Mouse (Mus musculus) layer of hippocampus, adult 2 months (tissue): ENCODE measurements around the gene Ctdsp1. TPM values are rescaled to one million over a fixed set of nuclear protein-coding genes. Genes with fewer than 3 reads are reported as not detected.

Source experiments
- DNase-seq, 2 experiments: peaks; one replicate each; pipeline ENCODE4 v3.0.0; 2022; ENCODE audit warnings: low spot score in 2 of 2
- H3K27ac ChIP-seq: fragments of 200-600 bp; 2 replicates; pipeline ENCODE4 v1.8.1; 2022
- H3K4me3 ChIP-seq: fragments of 200-600 bp; 2 replicates; pipeline ENCODE4 v1.8.1; 2022; ENCODE audit warnings: mild to moderate bottlenecking
- CTCF ChIP-seq: fragments of 200-600 bp; conservative IDR thresholded peaks from 2 replicates; pipeline ENCODE4 v1.8.1; 2022; ENCODE audit warnings: antibody characterized with exemption, mild to moderate bottlenecking, moderate library complexity
- total RNA-seq, 2 experiments: library from RNA; stranded (reverse); gene quantifications; 2 replicates each; pipeline ENCODE4 v1.2.3; 2021

Ctdsp1 gene
- total RNA-seq, 2 experiments from 2014 or later: 26.4 to 28.8 TPM

DNA sequence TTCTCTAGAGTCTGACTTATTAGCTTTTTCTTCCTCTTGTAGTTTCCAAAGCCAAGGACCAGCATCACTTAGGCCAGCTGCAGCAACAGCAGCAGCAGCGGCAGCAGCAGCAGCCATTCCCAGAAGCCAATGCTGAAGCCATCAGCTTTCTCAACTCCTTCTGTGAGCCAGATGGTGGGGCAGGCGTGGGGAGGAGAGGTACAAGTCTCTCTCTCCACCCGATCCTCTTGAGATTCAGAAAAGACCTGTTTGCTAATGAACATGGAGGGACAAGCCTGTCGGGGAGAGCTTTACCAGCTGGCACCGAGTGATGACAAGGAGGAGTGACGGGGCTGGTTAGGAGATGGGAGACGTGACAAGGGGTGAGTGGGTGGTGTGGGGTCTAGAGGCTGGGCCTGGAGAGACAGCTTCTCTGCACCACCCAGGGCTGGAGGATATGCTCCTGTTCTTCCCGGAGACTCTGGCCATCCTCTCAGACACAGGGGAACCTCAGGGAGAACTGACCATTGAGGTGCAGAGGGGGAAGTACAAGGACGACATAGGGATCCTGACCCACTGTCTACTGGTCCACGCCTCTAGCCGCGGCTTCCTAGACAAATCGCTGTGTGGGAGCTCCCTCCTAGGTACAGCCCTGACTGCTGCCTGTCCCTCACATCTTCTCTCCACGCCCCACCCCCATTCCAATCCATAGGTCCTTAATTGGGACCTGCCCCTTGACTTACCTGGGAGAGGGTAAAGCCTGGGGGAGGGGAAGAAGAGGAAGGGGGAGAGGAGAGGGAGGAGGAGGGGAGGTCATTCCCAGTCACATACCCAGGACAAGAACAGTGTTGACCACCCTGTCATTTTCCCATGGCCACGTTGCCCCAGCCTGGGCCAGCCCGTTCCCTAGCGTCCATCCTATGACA lies 28.7 kb upstream of the Ctdsp1 start:
- H3K27ac ChIP-seq: peak overlapping the region; percentile 67
- no peak for DNase-seq
- TF ChIP-seq CTCF: no peak
- no peak overlapping the region; the same call in 1 of the 2 replicates for H3K4me3 ChIP-seq

DNA sequence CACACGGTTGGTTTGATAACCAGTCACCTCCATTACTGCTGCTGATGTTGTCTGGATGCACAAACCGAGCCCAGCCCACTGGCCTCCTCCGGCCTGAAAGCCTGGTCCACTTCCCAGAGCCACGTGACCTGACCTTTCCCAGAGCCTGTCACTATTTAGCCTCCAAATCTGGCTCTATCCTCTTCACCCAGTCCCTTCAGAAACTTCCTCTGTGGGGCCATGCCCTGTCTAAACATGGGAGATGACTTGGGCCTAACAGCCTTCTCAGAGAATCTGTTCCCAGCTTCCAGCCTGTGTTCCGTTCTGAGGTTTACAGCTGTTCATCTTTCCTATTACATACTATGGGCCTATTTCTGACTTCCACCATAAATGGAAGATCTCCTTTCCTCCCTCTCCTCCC lies 27.9 kb upstream of the Ctdsp1 start:
- no peak for DNase-seq
- Histone ChIP-seq H3K4me3 (no peak overlapping the region), H3K27ac (0 out of 2 replicates have a peak overlapping the region, but pooled peaks have one; percentile 18)
- TF ChIP-seq CTCF: no peak

DNA sequence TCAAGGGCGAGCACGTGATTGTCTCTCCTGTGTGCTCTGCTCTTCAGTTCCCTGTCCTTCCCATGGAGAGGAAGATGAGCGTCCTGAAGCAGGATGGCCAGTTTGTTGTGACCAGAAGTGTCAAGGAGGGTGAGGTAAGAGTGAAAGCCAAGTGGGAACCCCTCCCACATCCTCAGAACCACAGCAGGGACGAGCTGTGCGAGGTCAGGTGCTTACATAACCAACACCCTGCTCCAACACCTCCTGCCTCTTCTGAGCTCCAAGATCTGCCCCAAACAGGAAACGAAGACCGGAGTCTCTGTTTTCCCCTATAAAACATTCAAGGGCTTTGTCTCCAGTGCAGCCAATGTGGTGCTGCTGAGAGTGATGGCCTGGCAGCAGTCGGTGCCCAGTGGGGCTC lies 27.0 kb upstream of the Ctdsp1 start:
- DNase-seq: no peak
- Histone ChIP-seq H3K27ac (no peak overlapping the region), H3K4me3 (no peak overlapping the region)
- no peak for TF ChIP-seq CTCF

DNA sequence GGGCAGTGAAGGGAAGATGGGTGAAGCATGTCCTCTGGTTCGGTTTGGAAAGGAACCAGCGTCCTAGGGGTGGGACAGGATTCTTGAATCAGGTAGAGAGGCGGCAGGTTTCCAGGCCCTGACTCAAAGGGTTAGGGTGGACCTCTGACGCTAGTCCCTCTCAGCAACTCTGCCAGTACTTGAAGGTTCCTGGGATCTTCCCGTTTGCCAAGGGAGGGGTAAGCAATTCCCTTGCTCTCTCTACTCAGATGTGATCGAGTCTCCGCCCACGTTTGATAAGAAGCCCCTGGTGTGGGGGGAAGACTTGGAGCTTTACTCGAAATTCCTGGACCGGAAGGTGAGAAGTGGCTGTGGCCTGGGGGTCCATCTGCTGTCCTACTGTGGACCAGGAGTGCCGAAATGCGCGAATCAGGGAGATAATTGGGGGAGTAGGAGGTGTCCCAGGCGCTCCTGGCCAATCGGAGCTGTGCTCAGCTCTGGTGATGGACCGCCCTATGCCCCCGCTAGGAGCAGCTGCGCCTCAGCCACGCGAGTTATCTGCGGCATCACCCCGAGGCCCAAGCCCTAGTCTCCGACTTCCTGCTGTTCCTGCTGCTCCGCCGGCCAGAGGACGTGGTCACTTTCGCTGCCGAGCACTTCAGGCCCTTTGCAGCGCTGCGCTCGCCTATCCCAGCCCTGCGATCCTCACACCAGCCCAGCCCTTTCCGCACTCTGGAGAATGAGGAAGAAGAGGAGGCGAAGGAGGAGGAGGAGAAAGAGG lies 23.2 kb upstream of the Ctdsp1 start:
- peak; percentile 41 for TF ChIP-seq CTCF
- no peak overlapping the region for H3K27ac ChIP-seq
- H3K4me3 ChIP-seq: peak overlapping the region; percentile 41
- DNase-seq: peak in 1 of 2 experiments; percentile 31

DNA sequence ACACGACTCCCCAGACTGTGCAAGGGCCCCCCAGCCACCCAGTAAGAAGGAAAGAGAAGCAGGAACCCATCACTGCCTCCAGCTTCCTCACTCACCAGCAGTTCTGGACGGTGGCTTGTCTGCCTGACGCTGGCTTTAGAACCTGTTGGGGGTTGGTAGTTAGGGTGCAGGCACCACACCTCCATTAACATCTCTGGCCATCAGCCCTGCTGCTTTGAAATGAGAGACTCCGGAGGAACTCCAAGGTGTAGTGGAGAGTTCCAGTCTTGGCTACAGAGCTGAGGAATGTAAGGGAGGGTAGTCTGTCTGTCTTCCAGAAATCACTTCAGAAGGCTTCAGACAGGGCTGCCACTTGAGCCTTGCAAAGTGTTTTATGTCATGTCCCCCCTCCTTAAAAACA lies 21.3 kb upstream of the Ctdsp1 start:
- H3K27ac ChIP-seq: no peak overlapping the region
- no peak for DNase-seq
- TF ChIP-seq CTCF: no peak
- no peak overlapping the region for H3K4me3 ChIP-seq

DNA sequence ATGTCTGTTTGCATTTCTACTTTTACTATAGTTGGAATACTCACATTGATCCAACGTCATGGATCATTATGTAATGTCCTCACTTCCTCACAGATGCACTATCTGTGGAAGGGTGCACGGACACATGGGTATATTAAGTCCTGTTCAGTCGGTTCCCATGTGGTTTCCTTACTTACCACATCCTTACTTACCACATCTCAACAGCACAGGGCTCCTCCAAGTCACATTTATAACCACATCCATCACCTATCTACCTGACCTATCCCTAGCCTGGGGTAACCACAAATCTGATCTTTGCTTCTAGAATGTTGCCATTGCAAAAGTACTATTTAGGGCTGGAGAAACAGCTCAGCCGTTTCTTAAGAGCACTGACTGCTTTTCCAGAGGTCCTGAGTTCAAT lies 17.9 kb upstream of the Ctdsp1 start:
- no peak for TF ChIP-seq CTCF
- no peak overlapping the region for H3K27ac ChIP-seq
- H3K4me3 ChIP-seq: no peak overlapping the region
- no peak for DNase-seq

DNA sequence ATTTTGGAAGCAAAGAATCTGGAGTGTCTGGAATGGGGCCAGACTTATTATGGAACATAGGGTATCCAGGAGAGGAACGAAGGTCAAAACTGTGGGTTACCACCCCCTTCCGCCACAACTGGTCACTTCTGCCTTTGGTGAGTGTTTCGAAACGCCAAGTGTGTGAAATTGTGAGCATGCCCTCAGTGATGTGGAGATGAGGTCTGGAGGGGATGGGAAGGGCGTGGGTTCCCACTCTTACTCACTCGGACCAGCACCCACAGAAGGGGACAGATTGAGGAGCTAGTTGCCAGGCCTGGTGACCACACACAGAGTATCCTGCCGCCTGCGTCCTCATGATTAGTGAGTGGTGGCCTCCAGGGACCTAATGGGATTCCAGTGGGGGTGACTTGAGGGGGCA lies 16.3 kb upstream of the Ctdsp1 start, which contains the start of gene Slc11a1:
Slc11a1 (plus strand) TSS at position 216 of the 400 bp plus-strand sequence.
- DNase-seq: no peak
- no peak within 1 kb of the TSS for H3K4me3 ChIP-seq
- peak within 1 kb of the TSS; percentile 46; the same call in 1 of the 2 replicates for H3K27ac ChIP-seq
- TF ChIP-seq CTCF: no peak

DNA sequence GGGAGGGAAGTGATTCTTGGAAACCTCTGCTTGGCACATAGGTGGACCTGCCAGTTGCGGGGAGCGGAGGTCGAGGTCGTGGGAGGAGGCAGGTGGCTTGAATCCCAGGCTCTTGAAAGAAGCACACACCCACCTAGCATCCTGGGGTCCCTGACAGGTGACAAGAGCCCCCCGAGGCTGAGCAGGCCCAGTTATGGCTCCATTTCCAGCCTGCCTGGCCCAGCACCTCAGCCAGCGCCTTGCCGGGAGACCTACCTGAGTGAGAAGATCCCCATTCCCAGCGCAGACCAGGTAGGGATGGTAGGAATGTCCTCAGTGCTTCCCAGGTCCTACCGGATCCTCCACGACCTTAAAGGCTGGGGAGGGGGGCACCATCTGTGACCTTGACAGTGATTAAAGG lies 15.7 kb upstream of the Ctdsp1 start:
- H3K27ac ChIP-seq: peak overlapping the region; percentile 46; the same call in 1 of the 2 replicates
- DNase-seq: no peak
- no peak overlapping the region for H3K4me3 ChIP-seq
- TF ChIP-seq CTCF: no peak

DNA sequence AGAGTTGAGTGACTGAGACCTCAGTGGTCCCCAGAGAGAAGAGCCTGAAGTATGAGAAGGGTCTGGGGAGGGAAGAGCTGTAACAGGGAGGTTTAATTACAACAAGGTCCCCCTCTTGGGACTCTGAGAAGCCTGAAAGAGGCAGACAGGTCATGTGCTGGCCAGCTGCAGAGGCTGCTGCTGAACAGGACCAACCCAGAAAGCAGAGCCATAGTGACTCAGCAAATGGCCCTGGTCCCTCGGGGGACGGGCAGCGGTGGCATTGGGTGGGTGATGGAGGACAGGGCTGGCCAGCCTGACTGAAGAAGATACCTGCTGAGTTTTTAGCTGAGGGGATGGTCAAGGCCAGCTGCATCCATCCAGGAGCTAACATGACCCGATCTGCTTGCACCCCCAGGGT lies 14.9 kb upstream of the Ctdsp1 start:
- Histone ChIP-seq H3K27ac (peak overlapping the region; percentile 46; the same call in 1 of the 2 replicates), H3K4me3 (no peak overlapping the region)
- DNase-seq: no peak
- no peak for TF ChIP-seq CTCF

DNA sequence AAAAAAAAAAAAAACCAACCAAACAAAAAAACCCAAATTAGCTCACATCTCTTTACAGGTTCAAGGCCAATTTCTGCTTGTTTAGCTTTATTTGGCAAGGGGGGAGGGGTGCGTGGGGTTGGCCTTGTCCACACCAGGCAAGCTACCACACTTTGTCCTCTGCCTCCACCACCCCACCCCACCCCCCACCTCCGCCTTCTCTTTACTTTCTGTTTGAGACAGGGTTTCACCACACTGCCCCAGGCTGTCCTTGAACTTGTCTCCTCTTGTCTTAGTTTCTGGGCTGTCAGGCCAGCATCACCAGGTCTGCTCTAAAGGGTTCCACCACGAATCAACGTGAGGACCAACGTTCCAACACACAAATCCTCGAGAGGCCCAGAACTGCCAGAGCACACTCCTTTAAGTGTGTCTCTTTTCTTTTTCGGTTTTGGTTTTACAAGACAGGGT lies 12.2 kb upstream of the Ctdsp1 start:
- Histone ChIP-seq H3K4me3 (no peak overlapping the region), H3K27ac (no peak overlapping the region)
- DNase-seq: no peak
- TF ChIP-seq CTCF: no peak

DNA sequence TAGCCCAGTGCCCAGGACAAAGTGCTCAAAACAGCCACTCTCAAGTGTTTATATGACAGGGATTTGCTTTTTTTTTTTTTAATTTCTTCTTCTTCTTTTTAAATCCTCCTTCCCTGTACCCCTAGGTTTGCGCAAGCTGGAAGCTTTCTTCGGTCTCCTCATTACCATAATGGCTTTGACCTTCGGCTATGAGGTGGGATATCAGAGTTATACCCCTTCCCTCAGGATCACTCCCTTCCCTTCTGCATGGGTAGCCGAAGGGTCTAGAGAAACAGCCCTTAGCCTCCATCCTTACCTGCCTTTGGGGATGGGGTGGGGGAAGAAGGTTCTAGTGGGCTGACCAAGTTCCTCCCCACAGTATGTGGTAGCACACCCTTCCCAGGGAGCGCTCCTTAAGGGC lies 10.8 kb upstream of the Ctdsp1 start:
- no peak overlapping the region for H3K27ac ChIP-seq
- DNase-seq: no peak
- TF ChIP-seq CTCF: no peak
- no peak overlapping the region for H3K4me3 ChIP-seq

DNA sequence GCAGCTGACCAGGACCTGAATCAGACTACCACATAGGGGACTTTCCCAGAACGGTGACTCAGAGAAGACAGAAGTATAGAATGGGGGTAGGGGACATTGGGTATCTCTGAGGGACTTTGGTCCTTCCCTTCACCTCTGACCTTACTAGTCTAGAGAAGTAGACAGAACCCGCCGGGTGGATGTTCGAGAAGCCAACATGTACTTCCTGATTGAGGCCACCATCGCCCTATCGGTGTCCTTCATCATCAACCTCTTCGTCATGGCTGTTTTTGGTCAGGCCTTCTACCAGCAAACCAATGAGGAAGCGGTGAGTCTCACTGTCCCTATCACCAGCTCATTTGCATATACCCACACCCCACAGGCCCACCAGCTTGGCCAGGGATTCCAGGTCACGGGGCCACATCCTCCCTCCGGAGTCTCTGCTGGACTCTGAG lies 9.7 kb upstream of the Ctdsp1 start:
- no peak for TF ChIP-seq CTCF
- Histone ChIP-seq H3K4me3 (no peak overlapping the region), H3K27ac (no peak overlapping the region)
- DNase-seq: no peak

DNA sequence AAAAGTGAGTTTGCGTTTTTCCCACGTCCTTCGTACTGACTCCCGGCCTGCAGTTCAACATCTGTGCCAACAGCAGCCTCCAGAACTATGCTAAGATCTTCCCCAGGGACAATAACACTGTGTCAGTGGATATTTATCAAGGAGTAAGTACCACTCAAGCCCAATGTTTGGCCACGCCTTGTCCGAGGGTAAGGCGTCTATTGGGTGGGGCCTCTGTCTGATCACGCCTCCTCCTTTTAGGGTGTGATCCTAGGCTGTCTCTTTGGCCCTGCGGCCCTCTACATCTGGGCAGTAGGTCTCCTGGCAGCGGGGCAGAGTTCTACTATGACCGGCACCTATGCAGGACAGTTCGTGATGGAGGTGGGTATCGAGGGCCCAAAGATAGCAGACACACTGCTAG lies 7.9 kb upstream of the Ctdsp1 start:
- no peak for TF ChIP-seq CTCF

More for the DNA sequence above, 7.9 kb upstream of the Ctdsp1 start:
- Histone ChIP-seq H3K27ac (no peak overlapping the region), H3K4me3 (no peak overlapping the region)
- DNase-seq: no peak
